Mouse (Mus musculus) spleen, adult 2 months (tissue): ENCODE measurements around the gene Dpf2. TPM values are rescaled to one million over a fixed set of nuclear protein-coding genes. Genes with fewer than 3 reads are reported as not detected.

ENCODE experiments used
- DNase-seq, 2 experiments: peaks; one replicate each; pipeline versions ENCODE4 v3.0.0 to v3.0.0-alpha.2; 2012 to 2021; ENCODE audit warnings: low spot score in 2 of 2, low read depth in 1 of 2
- H3K27ac ChIP-seq: fragments of 200-500 bp; 2 replicates; pipeline ENCODE4 v1.5.1; 2012; ENCODE audit warnings: low read length, inconsistent platforms; ENCODE audit not compliant: insufficient read depth
- H3K27me3 ChIP-seq: fragments of 200-500 bp; 2 replicates; pipeline ENCODE4 v1.6.1; 2012; ENCODE audit warnings: mild to moderate bottlenecking, moderate library complexity, low read length, inconsistent platforms; ENCODE audit not compliant: control insufficient read depth, insufficient read depth
- H3K36me3 ChIP-seq: fragments of 200-500 bp; 2 replicates; pipeline ENCODE4 v1.6.1; 2012; ENCODE audit warnings: mild to moderate bottlenecking, low read length, inconsistent platforms; ENCODE audit not compliant: control insufficient read depth, insufficient read depth
- H3K4me1 ChIP-seq: fragments of 200-500 bp; 2 replicates; pipeline ENCODE4 v1.6.1; 2011; ENCODE audit warnings: inconsistent platforms; ENCODE audit not compliant: control insufficient read depth, insufficient read depth, insufficient read length
- H3K4me3 ChIP-seq: fragments of 200-500 bp; 2 replicates; pipeline ENCODE4 v1.5.1; 2011; ENCODE audit warnings: mild to moderate bottlenecking, inconsistent platforms; ENCODE audit not compliant: insufficient read depth, insufficient read length; ENCODE audit errors: extremely low read depth
- CTCF ChIP-seq: fragments of 200-500 bp; IDR thresholded peaks from 2 replicates; pipeline ENCODE4 v1.5.1; 2011; ENCODE audit warnings: mild to moderate bottlenecking, inconsistent platforms; ENCODE audit not compliant: insufficient read depth, insufficient read length, insufficient replicate concordance; ENCODE audit errors: extremely low read depth
- POLR2A ChIP-seq: fragments of 200-500 bp; IDR thresholded peaks from 2 replicates; pipeline ENCODE4 v1.6.1; 2011; ENCODE audit warnings: low read depth, low read length, inconsistent platforms
- WGBS: fragments of 180-500 bp; shearing (Covaris S2); methylation state at CpG from one replicate; pipeline ENCODE4 v1.1.7; 2018; 5-methylcytosine and 5-hydroxymethylcytosine counted together
- polyA plus RNA-seq: library from polyadenylated mRNA; depleted of rRNA; stranded (reverse); fragments of >200 nt; gene quantifications from 2 replicates; pipeline ENCODE4 v1.2.3, GENCODE M21; 2012

The Dpf2 gene
- polyA plus RNA-seq, 1 experiment = 59.9 TPM

GRCm38 (mm10) chr19:5852035-5852722 lies 60.6 kb downstream of the Dpf2 start:
- H3K36me3 ChIP-seq = peaks cover 29% of the 10 kb centered on the region
- 91% methylated on average over 12 of the region's 12 CpGs for WGBS
- no peaks in the 10 kb centered on the region for H3K27me3 ChIP-seq
- no peak for DNase-seq
- H3K27ac ChIP-seq = peak overlapping the region; percentile 66; the same call in 1 of the 2 replicates
- H3K4me3 ChIP-seq = no peak overlapping the region
- no peak for TF ChIP-seq POLR2A
- no peak for TF ChIP-seq CTCF
- peaks cover 21% of the 10 kb centered on the region; the same call in 1 of the 2 replicates for H3K4me1 ChIP-seq

- peaks cover 26% of the 10 kb centered on the region for H3K36me3 ChIP-seq
- no peaks in the 10 kb centered on the region for H3K27me3 ChIP-seq
- peak overlapping the region; percentile 66 for H3K27ac ChIP-seq
- no peak overlapping the region for H3K4me3 ChIP-seq
- TF ChIP-seq CTCF (no peak), POLR2A (no peak)
- no peak for DNase-seq
- WGBS = 79% methylated on average over 5 of the region's 5 CpGs
- H3K4me1 ChIP-seq = peaks cover 21% of the 10 kb centered on the region; the same call in 1 of the 2 replicates
These were observed 61.3 kb downstream of the Dpf2 start for GRCm38 (mm10) chr19:5851481-5851971.

- no peak for DNase-seq
- TF ChIP-seq CTCF = no peak
- no peak for TF ChIP-seq POLR2A
- WGBS = 89% methylated on average over 3 of the region's 3 CpGs
- Histone ChIP-seq H3K27ac (no peak overlapping the region), H3K4me3 (no peak overlapping the region), H3K27me3 (no peaks in the 10 kb centered on the region), H3K36me3 (peaks cover 22% of the 10 kb centered on the region), H3K4me1 (peaks cover 21% of the 10 kb centered on the region; the same call in 1 of the 2 replicates)
These were observed 62.0 kb downstream of the Dpf2 start for GRCm38 (mm10) chr19:5850860-5851259.

GRCm38 (mm10) chr19:5849843-5850527 lies 62.8 kb downstream of the Dpf2 start:
- peak overlapping the region; percentile 99 for H3K27ac ChIP-seq
- no peaks in the 10 kb centered on the region for H3K27me3 ChIP-seq
- no peak for TF ChIP-seq POLR2A
- peak; percentile 98 for TF ChIP-seq CTCF
- peak; percentile 75 to 88 for DNase-seq
- peaks cover 21% of the 10 kb centered on the region; the same call in 1 of the 2 replicates for H3K4me1 ChIP-seq
- WGBS = 11% methylated on average over 11 of the region's 11 CpGs
- H3K4me3 ChIP-seq = no peak overlapping the region
- peaks cover 16% of the 10 kb centered on the region for H3K36me3 ChIP-seq

GRCm38 (mm10) chr19:5848826-5849672 lies 63.8 kb downstream of the Dpf2 start:
- no peak overlapping the region; the same call in 1 of the 2 replicates for H3K4me3 ChIP-seq
- H3K27me3 ChIP-seq = no peaks in the 10 kb centered on the region
- TF ChIP-seq POLR2A = no peak
- no peak for TF ChIP-seq CTCF
- peak overlapping the region; percentile 99 for H3K27ac ChIP-seq
- WGBS = 20% methylated on average over 13 of the region's 13 CpGs
- peaks cover 16% of the 10 kb centered on the region for H3K36me3 ChIP-seq
- peaks cover 21% of the 10 kb centered on the region; the same call in 1 of the 2 replicates for H3K4me1 ChIP-seq
- DNase-seq = no peak

GRCm38 (mm10) chr19:5848032-5848825 lies 64.6 kb downstream of the Dpf2 start:
- H3K4me3 ChIP-seq = no peak overlapping the region
- H3K27ac ChIP-seq = peak overlapping the region; percentile 99
- H3K27me3 ChIP-seq = no peaks in the 10 kb centered on the region
- H3K36me3 ChIP-seq = peaks cover 15% of the 10 kb centered on the region
- no peak for TF ChIP-seq CTCF
- 42% methylated on average over 14 of the region's 14 CpGs for WGBS
- peaks cover 22% of the 10 kb centered on the region; the same call in 1 of the 2 replicates for H3K4me1 ChIP-seq
- DNase-seq = no peak
